Mouse (Mus musculus) spleen, embryonic (tissue): ENCODE measurements around the gene Rps6.
"Not testable (repeated sequence)": the region's sequence is repeated elsewhere in the genome, so short reads cannot be mapped to it uniquely, and the experiment has no call there.

Experiments
- CTCF ChIA-PET: fragments of 350-600 bp; sonication (Branson Sonifier 250); formaldehyde crosslinking; loops from one replicate; lab custom pipeline; 2022; lab: Charles Lee

Gene Rps6

GRCm38 (mm10) chr4:86852813-86853590 is 4.2 kb downstream of the Rps6 start:
- CTCF ChIA-PET, result no interaction called here

GRCm38 (mm10) chr4:86852018-86852417 is 5.2 kb downstream of the Rps6 start:
- CTCF ChIA-PET, result no interaction called here

GRCm38 (mm10) chr4:86851331-86851730 is 5.9 kb downstream of the Rps6 start:
- CTCF ChIA-PET, result no interaction called here

- CTCF ChIA-PET, result no interaction called here
Measured at GRCm38 (mm10) chr4:86847246-86847645, 10.0 kb downstream of the Rps6 start.

GRCm38 (mm10) chr4:86845384-86845783 is 11.8 kb downstream of the Rps6 start:
- CTCF ChIA-PET, result no interaction called here

GRCm38 (mm10) chr4:86841141-86841540 is 16.1 kb downstream of the Rps6 start:
- CTCF ChIA-PET, result not testable (repeated sequence)

GRCm38 (mm10) chr4:86831896-86832295 is 25.3 kb downstream of the Rps6 start:
- CTCF ChIA-PET, result no interaction called here

GRCm38 (mm10) chr4:86825143-86825542 is 32.1 kb downstream of the Rps6 start:
- CTCF ChIA-PET, result no interaction called here

GRCm38 (mm10) chr4:86823169-86823568 is 34.0 kb downstream of the Rps6 start:
- CTCF ChIA-PET, result no interaction called here

GRCm38 (mm10) chr4:86814850-86815249 is 42.4 kb downstream of the Rps6 start:
- CTCF ChIA-PET, result no interaction called here

GRCm38 (mm10) chr4:86810604-86811003 is 46.6 kb downstream of the Rps6 start:
- CTCF ChIA-PET, result no interaction called here
